Mouse (Mus musculus) midbrain, embryonic 11.5 days (tissue): ENCODE data around the gene Ip6k2. TPM values are rescaled to one million over a fixed set of nuclear protein-coding genes. Genes with fewer than 3 reads are reported as not detected.

ENCODE experiments used
- ATAC-seq: fragments of 200-750 bp; cut with Nextera tagmentation; 2 replicates; pipeline ENCODE4 v1.8.0; 2017; ENCODE audit warnings: moderate TSS enrichment, moderate library complexity; ENCODE audit not compliant: low FRiP score
- DNase-seq: peaks from one replicate; pipeline ENCODE4 v3.0.0; 2015; ENCODE audit warnings: low spot score; ENCODE audit errors: missing footprints
- H3K27ac ChIP-seq: fragments of 300-500 bp; sonication (generic); 2 replicates; pipeline ENCODE4 v1.5.1; 2014; ENCODE audit warnings: low read depth, low read length
- H3K27me3 ChIP-seq: fragments of 300-500 bp; sonication (generic); 2 replicates; pipeline ENCODE4 v1.6.1; 2014; ENCODE audit warnings: mild to moderate bottlenecking, low read length, moderate library complexity, mixed read lengths; ENCODE audit not compliant: control insufficient read depth, insufficient read depth
- H3K36me3 ChIP-seq: fragments of 300-500 bp; sonication (generic); 2 replicates; pipeline ENCODE4 v1.6.1; 2014; ENCODE audit warnings: mild to moderate bottlenecking, low read length, moderate library complexity, mixed read lengths; ENCODE audit not compliant: control insufficient read depth, insufficient read depth
- H3K4me1 ChIP-seq: fragments of 300-500 bp; sonication (generic); 2 replicates; pipeline ENCODE4 v1.6.1; 2014; ENCODE audit warnings: low read length; ENCODE audit not compliant: control insufficient read depth, insufficient read depth
- H3K4me2 ChIP-seq: fragments of 300-500 bp; sonication (generic); 2 replicates; pipeline ENCODE4 v1.6.1; 2014; ENCODE audit warnings: mild to moderate bottlenecking, moderate library complexity
- H3K4me3 ChIP-seq: fragments of 300-500 bp; sonication (generic); 2 replicates; pipeline ENCODE4 v1.5.1; 2014; ENCODE audit warnings: low read depth, low read length
- H3K9ac ChIP-seq: fragments of 300-500 bp; sonication (generic); 2 replicates; pipeline ENCODE4 v1.6.1; 2014; ENCODE audit warnings: low read length
- H3K9me3 ChIP-seq: fragments of 300-500 bp; sonication (generic); 2 replicates; pipeline ENCODE4 v1.6.1; 2016; ENCODE audit warnings: low read length; ENCODE audit not compliant: control insufficient read depth
- WGBS: fragments of 180-500 bp; shearing (Covaris S2); extraction: QIAGEN DNeasy Blood & Tissue Kit; methylation state at CpG from one replicate; pipeline ENCODE4 v1.1.7; 2014; 5-methylcytosine and 5-hydroxymethylcytosine counted together
- polyA plus RNA-seq: library from polyadenylated mRNA; unstranded; fragments of >200 nt; fragmentation: Nextera tagmentation; extraction: Ambion mirVana; gene quantifications from 2 replicates; pipeline ENCODE4 v1.2.1, GENCODE M21; 2014

Gene Ip6k2
- polyA plus RNA-seq, 1 experiment from 2014 or later, result 104 TPM

- no peaks in the 10 kb centered on the region for H3K36me3 ChIP-seq
- ATAC-seq (no peak), DNase-seq (peak; percentile 62)
- 85% methylated on average over 10 of the region's 11 CpGs for WGBS
- no peaks in the 10 kb centered on the region for H3K27me3 ChIP-seq
- no peaks in the 10 kb centered on the region for H3K9me3 ChIP-seq
- no peaks in the 10 kb centered on the region for H3K4me1 ChIP-seq
- H3K4me3 ChIP-seq, result no peak overlapping the region
- H3K27ac ChIP-seq, result no peak overlapping the region
- H3K4me2 ChIP-seq, result no peak overlapping the region
- H3K9ac ChIP-seq, result no peak overlapping the region
These were observed 31.3 kb upstream of the Ip6k2 start for GRCm38 (mm10) chr9:108752142-108752920.

GRCm38 (mm10) chr9:108753326-108753725 lies 30.3 kb upstream of the Ip6k2 start:
- H3K4me2 ChIP-seq, result no peak overlapping the region
- H3K27me3 ChIP-seq, result no peaks in the 10 kb centered on the region
- no peaks in the 10 kb centered on the region for H3K9me3 ChIP-seq
- no peak overlapping the region for H3K27ac ChIP-seq
- no peaks in the 10 kb centered on the region for H3K4me1 ChIP-seq
- H3K4me3 ChIP-seq, result no peak overlapping the region
- H3K36me3 ChIP-seq, result no peaks in the 10 kb centered on the region
- no peak for ATAC-seq
- no peak overlapping the region for H3K9ac ChIP-seq
- 69% methylated on average over 9 of the region's 9 CpGs for WGBS
- DNase-seq, result peak; percentile 84

- Histone ChIP-seq H3K9ac (no peak overlapping the region), H3K9me3 (no peaks in the 10 kb centered on the region), H3K27me3 (no peaks in the 10 kb centered on the region), H3K4me2 (no peak overlapping the region), H3K4me3 (no peak overlapping the region), H3K4me1 (no peaks in the 10 kb centered on the region), H3K36me3 (no peaks in the 10 kb centered on the region), H3K27ac (no peak overlapping the region)
- peak; percentile 41 for DNase-seq
- 86% methylated on average over 3 of the region's 3 CpGs for WGBS
- ATAC-seq, result no peak
These were observed 29.6 kb upstream of the Ip6k2 start for GRCm38 (mm10) chr9:108753976-108754375.

- 95% methylated on average over 5 of the region's 5 CpGs for WGBS
These were observed 29.2 kb upstream of the Ip6k2 start for GRCm38 (mm10) chr9:108754423-108754822.

GRCm38 (mm10) chr9:108757406-108757805 lies 26.2 kb upstream of the Ip6k2 start:
- 81% methylated on average over 6 of the region's 6 CpGs for WGBS

More at GRCm38 (mm10) chr9:108754423-108754822, 29.2 kb upstream of the Ip6k2 start:
- Histone ChIP-seq H3K4me2 (no peak overlapping the region), H3K4me1 (no peaks in the 10 kb centered on the region), H3K27ac (no peak overlapping the region), H3K9me3 (no peaks in the 10 kb centered on the region), H3K4me3 (no peak overlapping the region), H3K36me3 (no peaks in the 10 kb centered on the region), H3K9ac (no peak overlapping the region), H3K27me3 (no peaks in the 10 kb centered on the region)
- ATAC-seq (no peak), DNase-seq (no peak)

GRCm38 (mm10) chr9:108759121-108759520 lies 24.5 kb upstream of the Ip6k2 start:
- WGBS, result 96% methylated on average over 20 of the region's 20 CpGs

More at GRCm38 (mm10) chr9:108757406-108757805, 26.2 kb upstream of the Ip6k2 start:
- Histone ChIP-seq H3K36me3 (no peaks in the 10 kb centered on the region), H3K27ac (no peak overlapping the region), H3K4me3 (no peak overlapping the region), H3K9ac (no peak overlapping the region), H3K4me1 (no peaks in the 10 kb centered on the region), H3K27me3 (no peaks in the 10 kb centered on the region), H3K4me2 (no peak overlapping the region), H3K9me3 (no peaks in the 10 kb centered on the region)
- DNase-seq (peak; percentile 33), ATAC-seq (no peak)

GRCm38 (mm10) chr9:108759805-108760204 lies 23.8 kb upstream of the Ip6k2 start:
- WGBS, result 65% methylated on average over 2 of the region's 2 CpGs
- no peaks in the 10 kb centered on the region for H3K27me3 ChIP-seq
- no peak overlapping the region for H3K27ac ChIP-seq
- no peak overlapping the region for H3K4me2 ChIP-seq
- DNase-seq, result peak; percentile 90
- no peaks in the 10 kb centered on the region for H3K4me1 ChIP-seq
- H3K9me3 ChIP-seq, result no peaks in the 10 kb centered on the region
- ATAC-seq, result no peak
- no peak overlapping the region for H3K4me3 ChIP-seq
- no peak overlapping the region for H3K9ac ChIP-seq
- H3K36me3 ChIP-seq, result no peaks in the 10 kb centered on the region

More at GRCm38 (mm10) chr9:108759121-108759520, 24.5 kb upstream of the Ip6k2 start:
- Histone ChIP-seq H3K4me3 (no peak overlapping the region), H3K36me3 (no peaks in the 10 kb centered on the region), H3K27ac (no peak overlapping the region), H3K27me3 (no peaks in the 10 kb centered on the region), H3K9me3 (no peaks in the 10 kb centered on the region), H3K4me2 (no peak overlapping the region), H3K9ac (no peak overlapping the region), H3K4me1 (no peaks in the 10 kb centered on the region)
- ATAC-seq (no peak), DNase-seq (peak; percentile 10)

GRCm38 (mm10) chr9:108761561-108761960 lies 22.0 kb upstream of the Ip6k2 start:
- no peak overlapping the region for H3K4me3 ChIP-seq
- DNase-seq (no peak), ATAC-seq (no peak)
- no peak overlapping the region for H3K27ac ChIP-seq
- H3K27me3 ChIP-seq, result no peaks in the 10 kb centered on the region
- H3K4me1 ChIP-seq, result no peaks in the 10 kb centered on the region
- no peaks in the 10 kb centered on the region for H3K36me3 ChIP-seq
- no peak overlapping the region for H3K9ac ChIP-seq
- H3K9me3 ChIP-seq, result no peaks in the 10 kb centered on the region
- no peak overlapping the region for H3K4me2 ChIP-seq

GRCm38 (mm10) chr9:108764971-108765370 lies 18.6 kb upstream of the Ip6k2 start:
- no peaks in the 10 kb centered on the region for H3K36me3 ChIP-seq
- H3K9me3 ChIP-seq, result no peaks in the 10 kb centered on the region
- DNase-seq (no peak), ATAC-seq (no peak)
- no peak overlapping the region for H3K4me3 ChIP-seq
- H3K4me1 ChIP-seq, result no peaks in the 10 kb centered on the region
- H3K9ac ChIP-seq, result no peak overlapping the region
- no peak overlapping the region for H3K4me2 ChIP-seq
- no peak overlapping the region for H3K27ac ChIP-seq
- H3K27me3 ChIP-seq, result no peaks in the 10 kb centered on the region
- 80% methylated on average over 10 of the region's 10 CpGs for WGBS
